Mouse (Mus musculus) embryonic facial prominence, embryonic 11.5 days (tissue): ENCODE data around the gene Kcnmb4. TPM values are rescaled to one million over a fixed set of nuclear protein-coding genes. Genes with fewer than 3 reads are reported as not detected.

Experiments used
- ATAC-seq: fragments of 200-750 bp; cut with Nextera tagmentation; replicated peaks from 2 replicates; pipeline ENCODE4 v1.8.0; 2017; ENCODE audit warnings: low read depth; ENCODE audit not compliant: insufficient number of reproducible peaks, low FRiP score, low TSS enrichment
- DNase-seq: peaks from one replicate; pipeline ENCODE4 v3.0.0-alpha.2; 2015; ENCODE audit warnings: low spot score
- H3K27ac ChIP-seq: fragments of 300-500 bp; sonication (generic); replicated peaks from 2 replicates; pipeline ENCODE4 v1.5.1; 2014; ENCODE audit warnings: mild to moderate bottlenecking, low read depth, low read length, control low read depth
- H3K27me3 ChIP-seq: fragments of 300-500 bp; sonication (generic); 2 replicates; pipeline ENCODE4 v1.6.1; 2014; ENCODE audit warnings: mild to moderate bottlenecking, low read length, moderate library complexity, mixed read lengths; ENCODE audit not compliant: control insufficient read depth, insufficient read depth
- H3K36me3 ChIP-seq: fragments of 300-500 bp; sonication (generic); replicated peaks from 2 replicates; pipeline ENCODE4 v1.6.1; 2014; ENCODE audit warnings: low read depth, mild to moderate bottlenecking, low read length, moderate library complexity, mixed read lengths; ENCODE audit not compliant: control insufficient read depth, insufficient read depth
- H3K4me1 ChIP-seq: fragments of 300-500 bp; sonication (generic); 2 replicates; pipeline ENCODE4 v1.6.1; 2014; ENCODE audit warnings: low read length, mixed read lengths; ENCODE audit not compliant: control insufficient read depth, insufficient read depth
- H3K4me2 ChIP-seq: fragments of 300-500 bp; sonication (generic); 2 replicates; pipeline ENCODE4 v1.6.1; 2014; ENCODE audit warnings: low read depth, mild to moderate bottlenecking, control low read depth, low read length, moderate library complexity
- H3K4me3 ChIP-seq: fragments of 300-500 bp; sonication (generic); 2 replicates; pipeline ENCODE4 v1.5.1; 2014; ENCODE audit warnings: low read depth, low read length, control low read depth
- H3K9ac ChIP-seq: fragments of 300-500 bp; sonication (generic); replicated peaks from 2 replicates; pipeline ENCODE4 v1.6.1; 2014; ENCODE audit warnings: mild to moderate bottlenecking, control low read depth, low read length
- H3K9me3 ChIP-seq: fragments of 300-500 bp; sonication (generic); replicated peaks from 2 replicates; pipeline ENCODE4 v1.6.1; 2016; ENCODE audit warnings: mild to moderate bottlenecking, low read length, inconsistent platforms, mixed read lengths; ENCODE audit not compliant: control insufficient read depth
- WGBS: fragments of 180-500 bp; shearing (Covaris S2); extraction: QIAGEN DNeasy Blood & Tissue Kit; methylation state at CpG from one replicate; pipeline ENCODE4 v1.1.7; 2014; 5-methylcytosine and 5-hydroxymethylcytosine counted together
- polyA plus RNA-seq: library from polyadenylated mRNA; unstranded; fragments of >200 nt; fragmentation: Nextera tagmentation; extraction: Ambion mirVana; gene quantifications from 2 replicates; pipeline ENCODE4 v1.2.1, GENCODE M21; 2014

Kcnmb4 gene
- polyA plus RNA-seq, 1 experiment from 2014 or later, result 12.8 TPM

DNA sequence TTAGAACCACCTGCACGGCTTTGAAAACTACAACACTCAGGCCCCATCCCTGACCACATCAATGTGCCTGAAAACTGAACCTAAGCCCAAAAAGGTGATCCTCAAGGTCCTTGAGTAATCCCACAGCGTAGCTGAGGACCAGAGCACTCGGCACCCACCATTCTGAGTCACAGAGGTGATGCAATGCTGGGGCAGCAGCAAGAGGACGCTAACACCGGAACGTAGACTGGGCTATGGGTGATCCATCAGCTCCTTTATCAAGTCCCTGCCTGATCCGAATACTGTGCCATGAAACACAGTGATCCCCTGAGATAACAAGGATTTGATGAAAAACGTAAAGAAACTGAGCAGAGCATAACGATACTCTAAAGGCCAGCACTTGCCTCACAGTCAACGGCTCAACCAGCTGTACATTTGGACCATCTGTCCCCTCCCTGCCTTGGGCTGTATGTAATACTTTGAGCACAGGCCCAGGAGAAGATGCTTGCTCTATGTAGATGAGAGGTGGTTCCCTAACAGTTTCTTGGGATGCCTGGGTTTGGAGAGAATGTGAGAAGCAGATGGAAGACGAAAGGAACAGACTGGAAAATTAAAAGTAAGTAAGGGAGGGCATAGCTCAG is 3.3 kb downstream of the Kcnmb4 start:
- Histone ChIP-seq H3K4me2 (no peak overlapping the region), H3K27ac (no peak overlapping the region), H3K9me3 (no peaks in the 10 kb centered on the region), H3K4me3 (no peak overlapping the region), H3K36me3 (no peaks in the 10 kb centered on the region), H3K9ac (no peak overlapping the region), H3K27me3 (no peaks in the 10 kb centered on the region), H3K4me1 (no peaks in the 10 kb centered on the region)
- ATAC-seq (no peak), DNase-seq (no peak)
- 85% methylated on average over 11 of the region's 11 CpGs for WGBS

DNA sequence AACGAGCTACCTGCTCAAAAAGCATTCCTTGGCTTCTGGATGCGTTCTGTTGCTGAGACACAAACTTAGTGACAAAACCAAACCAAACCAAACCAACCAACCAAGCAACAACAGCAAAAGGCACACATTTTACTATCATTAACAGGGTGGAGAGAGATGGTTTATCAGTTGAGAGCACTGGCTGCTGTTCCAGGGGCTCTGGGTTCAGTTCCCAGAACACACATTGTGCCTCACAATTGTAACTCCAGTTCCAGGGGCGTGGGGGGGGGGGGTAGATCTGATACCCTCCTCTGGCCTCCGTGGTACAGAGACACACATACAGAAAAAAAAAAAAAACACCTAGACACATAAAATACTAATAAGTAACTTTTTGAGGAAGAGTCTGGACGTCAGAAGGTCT is 5.6 kb downstream of the Kcnmb4 start:
- DNase-seq (no peak), ATAC-seq (no peak)
- H3K4me1 ChIP-seq, result no peaks in the 10 kb centered on the region
- H3K27me3 ChIP-seq, result no peaks in the 10 kb centered on the region
- H3K9me3 ChIP-seq, result no peaks in the 10 kb centered on the region
- WGBS, result 84% methylated on average over 5 of the region's 5 CpGs
- no peak overlapping the region for H3K9ac ChIP-seq
- no peaks in the 10 kb centered on the region for H3K36me3 ChIP-seq
- H3K4me2 ChIP-seq, result no peak overlapping the region
- H3K4me3 ChIP-seq, result no peak overlapping the region
- no peak overlapping the region for H3K27ac ChIP-seq

DNA sequence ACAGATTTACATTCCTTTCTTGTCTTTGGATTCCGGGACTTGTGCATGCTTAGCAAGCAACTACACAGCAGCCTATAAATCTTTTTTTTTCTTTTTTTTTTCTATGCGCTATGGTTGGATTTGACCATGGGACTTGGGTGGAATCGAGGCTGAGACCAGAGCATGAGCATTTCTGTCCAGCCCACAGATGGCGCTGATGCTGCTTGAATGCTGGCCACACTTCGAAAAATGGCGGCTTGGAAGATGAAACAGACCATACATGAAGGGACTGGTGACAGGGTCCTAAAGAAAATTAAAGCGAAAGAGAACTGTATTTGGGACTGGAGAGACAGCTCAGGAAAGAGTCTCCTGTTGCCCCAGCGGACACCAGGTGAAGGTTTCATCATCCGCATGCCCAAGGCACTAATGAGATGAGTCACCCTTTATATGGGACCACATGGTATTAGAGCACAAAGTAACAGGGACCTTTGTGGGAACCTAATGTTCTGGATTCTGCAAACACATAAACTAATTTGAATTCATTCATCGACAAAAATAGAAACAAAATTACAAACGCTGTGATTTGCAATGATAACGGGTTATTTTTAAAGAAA is 9.8 kb downstream of the Kcnmb4 start:
- no peak for DNase-seq
- 91% methylated on average over 12 of the region's 12 CpGs for WGBS
- H3K4me1 ChIP-seq, result no peaks in the 10 kb centered on the region
- H3K4me2 ChIP-seq, result no peak overlapping the region
- no peak overlapping the region for H3K4me3 ChIP-seq
- H3K9ac ChIP-seq, result no peak overlapping the region
- H3K36me3 ChIP-seq, result no peaks in the 10 kb centered on the region
- H3K27me3 ChIP-seq, result no peaks in the 10 kb centered on the region
- H3K27ac ChIP-seq, result no peak overlapping the region
- no peaks in the 10 kb centered on the region for H3K9me3 ChIP-seq
- ATAC-seq, result no peak

DNA sequence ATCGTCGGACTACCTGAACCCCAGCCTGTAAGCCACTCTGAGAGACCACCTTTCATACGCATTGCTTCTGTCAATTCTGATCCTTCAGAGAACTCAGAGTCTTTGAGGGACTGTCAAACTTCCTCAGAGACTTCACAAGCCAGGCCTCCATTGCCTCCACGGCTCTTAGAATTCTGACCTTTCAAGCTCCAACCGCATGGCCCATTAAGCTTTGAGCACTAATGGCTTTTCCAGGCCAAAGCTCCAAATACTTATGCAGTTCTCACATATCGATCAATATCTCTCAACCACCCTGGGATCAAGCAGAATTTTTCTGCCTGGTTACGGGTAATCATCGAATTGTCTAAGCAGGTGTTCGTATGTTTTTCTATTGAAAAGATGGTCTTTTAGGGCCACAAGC is 12.2 kb downstream of the Kcnmb4 start:
- no peak for DNase-seq
- no peaks in the 10 kb centered on the region for H3K4me1 ChIP-seq

DNA sequence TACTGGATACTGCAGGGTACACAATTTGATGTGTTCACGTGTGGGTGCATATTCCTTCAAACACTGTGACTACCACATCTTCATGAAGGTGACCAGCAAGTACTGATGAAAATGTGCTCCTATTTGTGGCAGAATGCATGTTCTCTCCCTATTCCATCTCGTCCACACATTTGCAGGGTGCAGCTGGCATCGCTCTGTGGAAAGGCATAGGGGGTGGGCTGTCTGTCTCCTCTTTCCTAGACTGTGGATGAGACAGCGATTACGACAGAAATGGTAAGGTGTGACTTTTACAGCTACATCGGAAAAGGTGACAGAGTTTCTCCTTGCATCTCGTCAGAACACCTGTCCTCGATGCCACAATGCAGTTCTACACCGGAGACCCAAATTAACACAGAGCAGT is 14.9 kb downstream of the Kcnmb4 start:
- DNase-seq (no peak), ATAC-seq (no peak)
- Histone ChIP-seq H3K4me1 (no peaks in the 10 kb centered on the region), H3K9me3 (no peaks in the 10 kb centered on the region), H3K27ac (no peak overlapping the region), H3K27me3 (no peaks in the 10 kb centered on the region), H3K4me3 (no peak overlapping the region), H3K4me2 (no peak overlapping the region), H3K9ac (no peak overlapping the region), H3K36me3 (no peaks in the 10 kb centered on the region)
- 95% methylated on average over 9 of the region's 9 CpGs for WGBS

More for the DNA sequence above, 12.2 kb downstream of the Kcnmb4 start:
- H3K4me2 ChIP-seq, result no peak overlapping the region
- no peak overlapping the region for H3K9ac ChIP-seq
- no peak overlapping the region for H3K4me3 ChIP-seq
- no peak overlapping the region for H3K27ac ChIP-seq
- no peaks in the 10 kb centered on the region for H3K27me3 ChIP-seq
- ATAC-seq, result no peak
- WGBS, result 85% methylated on average over 9 of the region's 9 CpGs
- no peaks in the 10 kb centered on the region for H3K36me3 ChIP-seq
- no peaks in the 10 kb centered on the region for H3K9me3 ChIP-seq

DNA sequence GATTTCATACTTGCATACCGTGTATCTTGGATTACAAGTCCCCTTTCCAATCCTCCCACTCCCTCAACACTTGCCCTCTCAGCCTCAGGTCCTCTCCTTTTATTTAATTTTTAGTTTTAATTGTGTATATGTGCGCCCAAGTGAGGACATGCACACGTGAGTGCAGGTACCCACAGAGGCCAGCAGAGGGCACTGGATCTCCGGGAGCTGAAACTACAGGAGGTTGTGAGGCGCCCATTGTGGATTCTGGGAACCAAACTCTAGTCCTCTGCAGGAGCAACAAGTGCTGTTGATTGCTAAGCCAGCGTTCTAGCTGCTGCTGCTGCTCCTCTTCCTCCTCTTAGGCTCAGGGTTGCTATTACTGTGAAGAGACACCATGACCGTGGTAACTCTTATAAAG is 20.9 kb downstream of the Kcnmb4 start:
- WGBS, result 94% methylated on average over 7 of the region's 7 CpGs
- no peak overlapping the region for H3K4me3 ChIP-seq
- no peaks in the 10 kb centered on the region for H3K4me1 ChIP-seq
- no peak overlapping the region for H3K27ac ChIP-seq
- DNase-seq (no peak), ATAC-seq (no peak)
- H3K4me2 ChIP-seq, result no peak overlapping the region
- no peaks in the 10 kb centered on the region for H3K36me3 ChIP-seq
- no peaks in the 10 kb centered on the region for H3K27me3 ChIP-seq
- H3K9ac ChIP-seq, result no peak overlapping the region
- H3K9me3 ChIP-seq, result no peaks in the 10 kb centered on the region

DNA sequence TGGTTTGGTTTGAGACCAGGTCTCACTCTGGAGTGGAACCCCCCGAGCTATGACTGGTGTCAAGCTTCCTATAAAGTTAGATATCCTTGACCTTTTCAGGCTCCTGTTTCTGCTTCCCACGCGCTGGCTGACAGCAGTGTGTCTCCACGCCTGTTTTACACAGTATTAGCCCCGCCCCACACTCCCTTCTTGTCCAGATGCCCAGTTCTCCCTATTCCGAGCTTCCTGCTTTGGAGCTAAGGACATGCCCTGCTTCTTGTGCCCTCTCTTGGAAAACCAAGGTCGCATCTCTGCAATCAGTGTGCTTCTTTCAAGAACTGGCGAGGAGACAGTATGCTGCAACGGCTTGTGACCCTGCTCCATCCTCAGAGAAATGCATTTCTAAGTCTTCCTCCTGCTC is 23.1 kb downstream of the Kcnmb4 start:
- Histone ChIP-seq H3K36me3 (no peaks in the 10 kb centered on the region), H3K27ac (no peak overlapping the region), H3K4me2 (no peak overlapping the region), H3K27me3 (no peaks in the 10 kb centered on the region), H3K9me3 (no peaks in the 10 kb centered on the region), H3K4me1 (no peaks in the 10 kb centered on the region), H3K4me3 (no peak overlapping the region), H3K9ac (no peak overlapping the region)
- 66% methylated on average over 9 of the region's 9 CpGs for WGBS
- no peak for ATAC-seq
- no peak for DNase-seq

DNA sequence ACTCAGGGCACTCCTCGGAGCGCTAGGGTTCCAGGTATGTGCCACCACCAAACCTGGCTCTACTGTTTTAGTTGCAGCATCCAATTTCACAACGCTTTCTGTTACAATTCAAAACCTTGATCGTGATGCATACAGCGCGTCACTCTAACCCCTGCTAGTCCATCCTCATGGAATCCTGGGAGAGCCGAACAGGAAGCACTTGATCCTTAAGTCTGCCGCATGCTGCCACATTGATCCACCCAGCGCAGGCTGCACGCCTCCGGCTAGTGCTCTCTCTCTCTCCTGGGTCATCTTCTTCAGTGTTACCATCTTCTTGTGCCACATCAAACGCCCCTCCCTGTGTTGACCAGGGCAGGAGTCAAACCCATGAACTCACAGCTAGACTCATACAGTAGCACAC is 25.5 kb downstream of the Kcnmb4 start:
- ATAC-seq (no peak), DNase-seq (no peak)
- Histone ChIP-seq H3K36me3 (no peaks in the 10 kb centered on the region), H3K9ac (no peak overlapping the region), H3K27ac (no peak overlapping the region), H3K9me3 (no peaks in the 10 kb centered on the region), H3K4me2 (no peak overlapping the region), H3K27me3 (no peaks in the 10 kb centered on the region), H3K4me1 (no peaks in the 10 kb centered on the region), H3K4me3 (no peak overlapping the region)
- 88% methylated on average over 12 of the region's 12 CpGs for WGBS
